Mouse (Mus musculus): Measurements from ENCODE around the gene Adamts2.
A peak's percentile ranks its signal among the peaks of the same experiment; 100 is the strongest.

Gene Adamts2

GRCm38 (mm10) chr11:50720856-50721550 lies 119.1 kb downstream of the Adamts2 start:
- no peak for ATAC-seq (ENCODE audit: insufficient number of reproducible peaks, low FRiP score, low TSS enrichment)

- ATAC-seq (ENCODE audit: insufficient number of reproducible peaks, low FRiP score, low TSS enrichment), result no peak
Measured at GRCm38 (mm10) chr11:50725595-50725994, 123.7 kb downstream of the Adamts2 start.

- no peak for ATAC-seq (ENCODE audit: insufficient number of reproducible peaks, low FRiP score, low TSS enrichment)
Measured at GRCm38 (mm10) chr11:50726035-50726434, 124.2 kb downstream of the Adamts2 start.

- no peak for ATAC-seq (ENCODE audit: insufficient number of reproducible peaks, low FRiP score, low TSS enrichment)
Measured at GRCm38 (mm10) chr11:50733146-50733545, 131.3 kb downstream of the Adamts2 start.

GRCm38 (mm10) chr11:50734129-50734528 lies 132.2 kb downstream of the Adamts2 start:
- no peak for ATAC-seq (ENCODE audit: insufficient number of reproducible peaks, low FRiP score, low TSS enrichment)

GRCm38 (mm10) chr11:50736548-50736947 lies 134.7 kb downstream of the Adamts2 start:
- no peak for ATAC-seq (ENCODE audit: insufficient number of reproducible peaks, low FRiP score, low TSS enrichment)

GRCm38 (mm10) chr11:50738436-50738835 lies 136.6 kb downstream of the Adamts2 start:
- no peak for ATAC-seq (ENCODE audit: insufficient number of reproducible peaks, low FRiP score, low TSS enrichment)

GRCm38 (mm10) chr11:50739453-50739852 lies 137.6 kb downstream of the Adamts2 start:
- ATAC-seq (ENCODE audit: insufficient number of reproducible peaks, low FRiP score, low TSS enrichment), result no peak

GRCm38 (mm10) chr11:50742146-50742545 lies 140.3 kb downstream of the Adamts2 start:
- no peak for ATAC-seq (ENCODE audit: insufficient number of reproducible peaks, low FRiP score, low TSS enrichment)

- no peak for ATAC-seq (ENCODE audit: insufficient number of reproducible peaks, low FRiP score, low TSS enrichment)
Measured at GRCm38 (mm10) chr11:50744971-50745370, 143.1 kb downstream of the Adamts2 start.

- ATAC-seq (ENCODE audit: insufficient number of reproducible peaks, low FRiP score, low TSS enrichment), result no peak
Measured at GRCm38 (mm10) chr11:50746508-50746907, 144.6 kb downstream of the Adamts2 start.

- ATAC-seq (ENCODE audit: insufficient number of reproducible peaks, low FRiP score, low TSS enrichment), result no peak
Measured at GRCm38 (mm10) chr11:50750983-50751585, 149.2 kb downstream of the Adamts2 start.

GRCm38 (mm10) chr11:50757741-50758140 lies 155.9 kb downstream of the Adamts2 start:
- ATAC-seq (ENCODE audit: insufficient number of reproducible peaks, low FRiP score, low TSS enrichment), result no peak

- no peak for ATAC-seq (ENCODE audit: insufficient number of reproducible peaks, low FRiP score, low TSS enrichment)
Measured at GRCm38 (mm10) chr11:50766461-50766860, 164.6 kb downstream of the Adamts2 start.

- ATAC-seq (ENCODE audit: insufficient number of reproducible peaks, low FRiP score, low TSS enrichment), result no peak
Measured at GRCm38 (mm10) chr11:50767039-50767438, 165.2 kb downstream of the Adamts2 start.

GRCm38 (mm10) chr11:50768995-50769749 lies 167.3 kb downstream of the Adamts2 start:
- peak; percentile 80 for ATAC-seq (ENCODE audit: insufficient number of reproducible peaks, low FRiP score, low TSS enrichment)

GRCm38 (mm10) chr11:50771006-50771405 lies 169.1 kb downstream of the Adamts2 start:
- ATAC-seq (ENCODE audit: insufficient number of reproducible peaks, low FRiP score, low TSS enrichment), result no peak

- no peak for ATAC-seq (ENCODE audit: insufficient number of reproducible peaks, low FRiP score, low TSS enrichment)
Measured at GRCm38 (mm10) chr11:50797674-50798073, 195.8 kb downstream of the Adamts2 start.

- ATAC-seq (ENCODE audit: insufficient number of reproducible peaks, low FRiP score, low TSS enrichment), result no peak
Measured at GRCm38 (mm10) chr11:50798836-50799235, 197.0 kb downstream of the Adamts2 start.

GRCm38 (mm10) chr11:50814233-50814632 lies 212.3 kb downstream of the Adamts2 start:
- no peak for ATAC-seq (ENCODE audit: insufficient number of reproducible peaks, low FRiP score, low TSS enrichment)

- ATAC-seq (ENCODE audit: insufficient number of reproducible peaks, low FRiP score, low TSS enrichment), result no peak
Measured at GRCm38 (mm10) chr11:50826214-50826613, 224.3 kb downstream of the Adamts2 start.

All from cerebellum, adult (tissue).